Mouse (Mus musculus) forebrain, embryonic 16.5 days (tissue): Measurements from ENCODE around the gene Smg1. TPM values are rescaled to one million over a fixed set of nuclear protein-coding genes. Genes with fewer than 3 reads are reported as not detected.

Experiments used
- ATAC-seq: fragments of 200-750 bp; cut with Nextera tagmentation; 2 replicates; pipeline ENCODE4 v1.8.0; 2017; ENCODE audit warnings: mild to moderate bottlenecking, moderate library complexity
- H3K27ac ChIP-seq: fragments of 300-500 bp; sonication (generic); 2 replicates; pipeline ENCODE4 v1.5.1; 2014; ENCODE audit warnings: low read length, control low read depth
- H3K27me3 ChIP-seq: fragments of 300-500 bp; sonication (generic); replicated peaks from 2 replicates; pipeline ENCODE4 v1.6.1; 2014; ENCODE audit warnings: low read length; ENCODE audit not compliant: control insufficient read depth, insufficient read depth
- H3K36me3 ChIP-seq: fragments of 300-500 bp; sonication (generic); 2 replicates; pipeline ENCODE4 v1.6.1; 2014; ENCODE audit not compliant: control insufficient read depth, insufficient read depth
- H3K4me1 ChIP-seq: fragments of 300-500 bp; sonication (generic); replicated peaks from 2 replicates; pipeline ENCODE4 v1.6.1; 2014; ENCODE audit warnings: low read length; ENCODE audit not compliant: control insufficient read depth, insufficient read depth
- H3K4me2 ChIP-seq: fragments of 300-500 bp; sonication (generic); 2 replicates; pipeline ENCODE4 v1.6.1; 2014; ENCODE audit warnings: mild to moderate bottlenecking, low read length, control low read depth
- H3K4me3 ChIP-seq: fragments of 300-500 bp; sonication (generic); replicated peaks from 2 replicates; pipeline ENCODE4 v1.5.1; 2014; ENCODE audit warnings: mild to moderate bottlenecking, low read length, control low read depth
- H3K9ac ChIP-seq: fragments of 300-500 bp; sonication (generic); replicated peaks from 2 replicates; pipeline ENCODE4 v1.6.1; 2014; ENCODE audit warnings: low read depth, low read length, control low read depth
- H3K9me3 ChIP-seq: fragments of 300-500 bp; sonication (generic); 2 replicates; pipeline ENCODE4 v1.6.1; 2016; ENCODE audit warnings: low read length; ENCODE audit not compliant: control insufficient read depth
- WGBS: fragments of 180-500 bp; shearing (Covaris S2); extraction: QIAGEN DNeasy Blood & Tissue Kit; methylation state at CpG from one replicate; pipeline ENCODE4 v1.1.7; 2014; 5-methylcytosine and 5-hydroxymethylcytosine counted together
- polyA plus RNA-seq: library from polyadenylated mRNA; unstranded; fragments of >200 nt; fragmentation: Nextera tagmentation; extraction: Ambion mirVana; gene quantifications from 2 replicates; pipeline ENCODE4 v1.2.1, GENCODE M21; 2015

The Smg1 gene
- polyA plus RNA-seq, 1 experiment from 2014 or later: 21.6 TPM

- no peak overlapping the region for H3K9ac ChIP-seq
- H3K36me3 ChIP-seq: peaks cover 26% of the 10 kb centered on the region
- ATAC-seq: no peak
- no peak overlapping the region for H3K27ac ChIP-seq
- H3K27me3 ChIP-seq: no peaks in the 10 kb centered on the region
- no peaks in the 10 kb centered on the region for H3K9me3 ChIP-seq
- no peak overlapping the region for H3K4me2 ChIP-seq
- no peak overlapping the region for H3K4me3 ChIP-seq
- H3K4me1 ChIP-seq: peaks cover 21% of the 10 kb centered on the region
- WGBS: 76% methylated on average over 3 of the region's 3 CpGs
Observed at GRCm38 (mm10) chr7:118118426-118118825, 125.0 kb downstream of the Smg1 start.

GRCm38 (mm10) chr7:118117539-118118210 lies 125.8 kb downstream of the Smg1 start:
- H3K9ac ChIP-seq: no peak overlapping the region
- H3K4me3 ChIP-seq: no peak overlapping the region
- H3K4me2 ChIP-seq: no peak overlapping the region
- H3K36me3 ChIP-seq: peaks cover 24% of the 10 kb centered on the region
- no peak for ATAC-seq
- WGBS: 51% methylated on average over 4 of the region's 4 CpGs
- no peaks in the 10 kb centered on the region for H3K27me3 ChIP-seq
- H3K9me3 ChIP-seq: no peaks in the 10 kb centered on the region
- H3K27ac ChIP-seq: no peak overlapping the region
- H3K4me1 ChIP-seq: peaks cover 27% of the 10 kb centered on the region

- Histone ChIP-seq H3K36me3 (peaks cover 23% of the 10 kb centered on the region), H3K4me1 (peaks cover 34% of the 10 kb centered on the region), H3K27ac (no peak overlapping the region), H3K27me3 (no peaks in the 10 kb centered on the region), H3K4me2 (peak overlapping the region; percentile 66), H3K9ac (peak overlapping the region; percentile 64; the same call in 1 of the 2 replicates), H3K9me3 (no peaks in the 10 kb centered on the region), H3K4me3 (peak overlapping the region; percentile 84)
- 19% methylated on average over 8 of the region's 8 CpGs for WGBS
- ATAC-seq: peak; percentile 9; the same call in 1 of the 2 replicates
Observed at GRCm38 (mm10) chr7:118116787-118117538, 126.5 kb downstream of the Smg1 start.

GRCm38 (mm10) chr7:118115877-118116568 lies 127.4 kb downstream of the Smg1 start, which contains the start of gene Rps15a:
Gene Rps15a (minus strand): TSS chr7:118116188.
- peaks cover 43% of the 10 kb centered on the region for H3K4me1 ChIP-seq
- WGBS: 0% methylated on average over 40 of the region's 40 CpGs
- no peaks in the 10 kb centered on the region for H3K27me3 ChIP-seq
- no peaks in the 10 kb centered on the region for H3K9me3 ChIP-seq
- peaks cover 23% of the 10 kb centered on the region for H3K36me3 ChIP-seq
- peak within 1 kb of the TSS; percentile 96 for H3K9ac ChIP-seq
- peak; percentile 83 for ATAC-seq
- H3K4me3 ChIP-seq: peak within 1 kb of the TSS; percentile 84
- peak within 1 kb of the TSS; percentile 95 for H3K4me2 ChIP-seq
- peak within 1 kb of the TSS; percentile 85 for H3K27ac ChIP-seq

- Histone ChIP-seq H3K27ac (peak overlapping the region; percentile 85), H3K4me3 (peak overlapping the region; percentile 84), H3K36me3 (peaks cover 19% of the 10 kb centered on the region), H3K27me3 (no peaks in the 10 kb centered on the region), H3K9ac (peak overlapping the region; percentile 96), H3K4me1 (peaks cover 48% of the 10 kb centered on the region), H3K4me2 (peak overlapping the region; percentile 95), H3K9me3 (no peaks in the 10 kb centered on the region)
- ATAC-seq: peak; percentile 65
- WGBS: under 1% methylated on average over 20 of the region's 20 CpGs
Observed at GRCm38 (mm10) chr7:118115533-118115876, 128.0 kb downstream of the Smg1 start.

- peaks cover 14% of the 10 kb centered on the region for H3K36me3 ChIP-seq
Observed at GRCm38 (mm10) chr7:118113541-118114297, 129.8 kb downstream of the Smg1 start.

GRCm38 (mm10) chr7:118111128-118111527 lies 132.3 kb downstream of the Smg1 start:
- Histone ChIP-seq H3K36me3 (peaks cover 30% of the 10 kb centered on the region), H3K27me3 (no peaks in the 10 kb centered on the region), H3K4me1 (peaks cover 45% of the 10 kb centered on the region), H3K4me3 (no peak overlapping the region), H3K9ac (no peak overlapping the region), H3K4me2 (no peak overlapping the region), H3K27ac (no peak overlapping the region), H3K9me3 (no peaks in the 10 kb centered on the region)
- ATAC-seq: no peak
- WGBS: 78% methylated on average over 3 of the region's 3 CpGs

More at GRCm38 (mm10) chr7:118113541-118114297, 129.8 kb downstream of the Smg1 start:
- Histone ChIP-seq H3K9me3 (no peaks in the 10 kb centered on the region), H3K4me3 (peak overlapping the region; percentile 84; the same call in 1 of the 2 replicates), H3K27me3 (no peaks in the 10 kb centered on the region), H3K9ac (no peak overlapping the region), H3K27ac (no peak overlapping the region), H3K4me1 (peaks cover 48% of the 10 kb centered on the region), H3K4me2 (peak overlapping the region; percentile 95)
- ATAC-seq: no peak
- WGBS: 85% methylated on average over 5 of the region's 5 CpGs

- H3K4me1 ChIP-seq: peaks cover 21% of the 10 kb centered on the region
- no peak overlapping the region for H3K9ac ChIP-seq
- H3K9me3 ChIP-seq: no peaks in the 10 kb centered on the region
- H3K4me2 ChIP-seq: no peak overlapping the region
- no peak overlapping the region for H3K4me3 ChIP-seq
- no peak for ATAC-seq
- H3K27me3 ChIP-seq: no peaks in the 10 kb centered on the region
- H3K36me3 ChIP-seq: peaks cover 28% of the 10 kb centered on the region
- H3K27ac ChIP-seq: no peak overlapping the region
- 48% methylated on average over 1 of the region's 1 CpGs for WGBS
Observed at GRCm38 (mm10) chr7:118107671-118108070, 135.8 kb downstream of the Smg1 start.
